Comparison of ENCODE assay signal across 8 mouse cellular contexts in the genomic region with DNA sequence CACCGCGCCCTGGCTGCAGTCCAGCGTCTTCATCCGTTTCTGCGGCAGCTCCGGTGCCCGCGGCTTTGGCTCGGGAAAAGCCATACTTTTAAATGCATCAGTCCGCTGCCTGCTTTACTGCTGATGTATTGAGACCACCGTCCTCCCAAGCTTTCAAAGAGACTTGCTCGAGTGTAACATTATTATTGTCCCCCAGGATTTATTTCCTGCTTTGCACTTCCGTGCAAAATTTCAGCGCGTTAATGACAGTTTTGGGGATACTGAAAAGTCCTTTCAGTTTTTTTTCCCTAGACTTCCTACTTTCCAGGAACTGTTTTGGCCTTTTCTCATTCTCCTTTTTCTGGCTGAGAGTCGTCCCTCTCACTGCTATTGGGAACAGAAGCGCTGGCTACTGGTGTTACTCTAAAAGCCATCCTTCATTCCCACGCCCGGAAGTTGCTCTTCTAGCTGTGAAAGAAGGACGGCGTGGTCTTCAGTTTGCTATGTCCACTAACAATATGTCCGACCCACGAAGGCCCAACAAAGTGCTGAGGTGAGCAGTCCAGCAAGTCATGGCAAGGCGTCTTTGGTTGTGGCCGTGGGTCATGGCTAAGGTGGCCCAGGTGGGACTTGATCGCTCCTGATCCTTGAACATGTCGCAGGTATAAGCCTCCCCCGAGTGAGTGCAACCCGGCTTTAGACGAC. TPM values are rescaled to one million over a fixed set of nuclear protein-coding genes. Genes with fewer than 3 reads are reported as not detected.
DNase-seq lines count a peak whose midpoint lies in the region; ATAC-seq and TF ChIP-seq lines count a peak whose summit lies in the region.

A gene (plus strand): TSS at position 209 of the 684 bp plus-strand sequence.

- intact Hi-C loops in left cerebral cortex, adult 2 months (cut with DNase I): loop anchor here (5.0 kb wide), 1 partner anchor 217 kb away; a partner anchor contains a TSS

- H3K27me3 ChIP-seq in hindbrain, embryonic 13.5 days: no peaks in the 10 kb centered on the region

- no peaks in the 10 kb centered on the region for H3K9me3 ChIP-seq in hindbrain, embryonic 13.5 days

- TF ChIP-seq CTCF in left cerebral cortex, adult 2 months (IDR thresholded peaks at IDR 0.05): no peak; the same call in 1 of the 2 replicates

- peak within 1 kb of the TSS; percentile 96 for H3K4me2 ChIP-seq in hindbrain, embryonic 13.5 days

- H3K79me2 ChIP-seq in macrophage (ENCODE audit: inconsistent target): peaks cover 35% of the 10 kb centered on the region

- peaks cover 28% of the 10 kb centered on the region for H3K36me3 ChIP-seq in hindbrain, embryonic 13.5 days
- peaks cover 18% of the 10 kb centered on the region for H3K36me3 ChIP-seq in macrophage (ENCODE audit: inconsistent target)

- peaks cover 41% of the 10 kb centered on the region for H3K4me1 ChIP-seq in hindbrain, embryonic 13.5 days (replicated peaks)

- peak; percentile 29; the same call in 1 of the 2 replicates for ATAC-seq in frontal cortex, adult (ENCODE audit: low TSS enrichment)
- ATAC-seq in hindbrain, embryonic 13.5 days (ENCODE audit: low FRiP score): peak; percentile 21; the same call in 1 of the 2 replicates

- DNase-seq in heart, adult 18-20 months: peak; percentile 64 to 81
- DNase-seq in heart, adult 11 months: no peak
- peak; percentile 71 for DNase-seq in c-Kit-positive CD71-positive TER-119-positive erythroid progenitor cells, embryonic 14.5 days (ENCODE audit: low spot score)
- DNase-seq in left cerebral cortex, adult 2 months (ENCODE audit: extremely low spot score in 1 of 2, low spot score in 2 of 2): peak; percentile 44 to 55
- DNase-seq in right cerebral cortex, postnatal 25 days: peak; percentile 56

- H3K4me3 ChIP-seq in hindbrain, embryonic 13.5 days: peak within 1 kb of the TSS; percentile 88
- H3K4me3 ChIP-seq in left cerebral cortex, adult 2 months: peak within 1 kb of the TSS; percentile 87
- peak within 1 kb of the TSS; percentile 90 for H3K4me3 ChIP-seq in macrophage (ENCODE audit: inconsistent target)

- H3K27ac ChIP-seq in hindbrain, embryonic 13.5 days: peak within 1 kb of the TSS; percentile 76
- peak within 1 kb of the TSS; percentile 92 for H3K27ac ChIP-seq in left cerebral cortex, adult 2 months
- H3K27ac ChIP-seq in macrophage: peak within 1 kb of the TSS; percentile 87

- WGBS in hindbrain, embryonic 13.5 days: 0% methylated on average over 30 of the region's 30 CpGs
- 1% methylated on average over 30 of the region's 30 CpGs for WGBS in macrophage (ENCODE audit: missing documents)

- peak within 1 kb of the TSS; percentile 91 for H3K9ac ChIP-seq in hindbrain, embryonic 13.5 days

RNA-seq across cellular contexts. Expression of the gene that starts here (rescaled TPM):
- total RNA-seq in heart, adult 18-20 months (2021): 10 to 100 TPM; 42.1 to 47.3 TPM
- polyA plus RNA-seq in hindbrain, embryonic 13.5 days (2015; fragmentation: Nextera tagmentation; extraction: Ambion mirVana): 109 and 112 TPM in 2 replicates
- 10 to 100 TPM; 55.6 to 55.7 TPM for total RNA-seq in left cerebral cortex, adult 2 months (2021)
- total RNA-seq in macrophage (2018; cell fraction: chromatin; rRNA removed): 10 to 100 TPM in 12 of 26 experiments, 1 to 10 TPM in 14; 2.1 to 19.1 (median 9.2) TPM
- 10 to 100 TPM; 45.0 to 67.5 (median 53.5) TPM for total RNA-seq in macrophage (2018; cell fraction: cytosol; rRNA removed)
- 10 to 100 TPM; 10.6 to 34.2 (median 18.6) TPM for total RNA-seq in macrophage (2018; cell fraction: nucleus; rRNA removed)
- polyA plus RNA-seq in macrophage (2018): 66.3 to 79.6 TPM (median 68.7 TPM) in 3 replicates
